Mouse (Mus musculus): Measurements from ENCODE around the gene Anapc11. TPM values are rescaled to one million over a fixed set of nuclear protein-coding genes. Genes with fewer than 3 reads are reported as not detected.

Gene Anapc11
- 7.1 TPM for polyA plus RNA-seq (2014; fragmentation: Illumina TruSeq; extraction: RNeasy Lipid Tissue Mini Kit (QIAGEN cat#74804); ENCODE audit: low read depth, low replicate concordance)

GRCm38 (mm10) chr11:120598283-120598989 is at the start of gene Anapc11, which contains the start of gene Alyref:
Gene Anapc11 (plus strand): TSS chr11:120598421.
Gene Alyref (minus strand): TSS chr11:120598365.

GRCm38 (mm10) chr11:120549168-120549945 is 48.9 kb upstream of the Anapc11 start, which contains the start of gene Mcrip1:
Gene Mcrip1 (minus strand): TSS chr11:120549727.

GRCm38 (mm10) chr11:120550810-120551440 is 47.3 kb upstream of the Anapc11 start, which contains the start of gene Ppp1r27:
Gene Ppp1r27 (minus strand): TSS chr11:120551132.

GRCm38 (mm10) chr11:120572752-120573584 is 25.3 kb upstream of the Anapc11 start, which contains the start of gene P4hb:
Gene P4hb (minus strand): TSS chr11:120573253.

GRCm38 (mm10) chr11:120581490-120582267 is 16.5 kb upstream of the Anapc11 start, which contains the start of gene Arhgdia:
Gene Arhgdia (minus strand): TSS chr11:120581624.

GRCm38 (mm10) chr11:120608241-120609034 is 10.2 kb downstream of the Anapc11 start, which contains the start of gene Npb:
Gene Npb (plus strand): TSS chr11:120608477.

GRCm38 (mm10) chr11:120617519-120618112 is 19.4 kb downstream of the Anapc11 start, which contains the start of gene Pcyt2:
Gene Pcyt2 (minus strand): TSS chr11:120617936.

GRCm38 (mm10) chr11:120625152-120625775 is 27.0 kb downstream of the Anapc11 start, which contains the start of gene Sirt7:
Gene Sirt7 (minus strand): TSS chr11:120625240.

GRCm38 (mm10) chr11:120633520-120634343 is 35.5 kb downstream of the Anapc11 start, which contains the start of gene Mafg:
Gene Mafg (minus strand): TSS chr11:120633600.

GRCm38 (mm10) chr11:120643601-120643987 is 45.4 kb downstream of the Anapc11 start, which contains the start of gene Pycr1:
Gene Pycr1 (minus strand): TSS chr11:120643769.

GRCm38 (mm10) chr11:120648001-120648476 is 49.8 kb downstream of the Anapc11 start, which contains the start of gene Myadml2:
Gene Myadml2 (minus strand): TSS chr11:120648158.

Other genes starting within 250 kb of the Anapc11 start
- 656 TPM for gene Actg1, start 249.9 kb upstream of the Anapc11 start, polyA plus RNA-seq (2014; fragmentation: Illumina TruSeq; extraction: RNeasy Lipid Tissue Mini Kit (QIAGEN cat#74804); ENCODE audit: low read depth, low replicate concordance)
- gene Fscn2, start 236.9 kb upstream of the Anapc11 start, polyA plus RNA-seq (2014; fragmentation: Illumina TruSeq; extraction: RNeasy Lipid Tissue Mini Kit (QIAGEN cat#74804); ENCODE audit: low read depth, low replicate concordance) = not detected
- gene Faap100, start 219.7 kb upstream of the Anapc11 start, polyA plus RNA-seq (2014; fragmentation: Illumina TruSeq; extraction: RNeasy Lipid Tissue Mini Kit (QIAGEN cat#74804); ENCODE audit: low read depth, low replicate concordance) = not detected
- gene Nploc4, start 160.7 kb upstream of the Anapc11 start, polyA plus RNA-seq (2014; fragmentation: Illumina TruSeq; extraction: RNeasy Lipid Tissue Mini Kit (QIAGEN cat#74804); ENCODE audit: low read depth, low replicate concordance) = 13.1 TPM
- gene Tspan10, start 155.8 kb upstream of the Anapc11 start, polyA plus RNA-seq (2014; fragmentation: Illumina TruSeq; extraction: RNeasy Lipid Tissue Mini Kit (QIAGEN cat#74804); ENCODE audit: low read depth, low replicate concordance) = not detected
- gene Pde6g, start 144.9 kb upstream of the Anapc11 start, polyA plus RNA-seq (2014; fragmentation: Illumina TruSeq; extraction: RNeasy Lipid Tissue Mini Kit (QIAGEN cat#74804); ENCODE audit: low read depth, low replicate concordance) = not detected
- not detected for gene Oxld1, start 140.4 kb upstream of the Anapc11 start, polyA plus RNA-seq (2014; fragmentation: Illumina TruSeq; extraction: RNeasy Lipid Tissue Mini Kit (QIAGEN cat#74804); ENCODE audit: low read depth, low replicate concordance)
- 12.8 TPM for gene Ccdc137, start 140.3 kb upstream of the Anapc11 start, polyA plus RNA-seq (2014; fragmentation: Illumina TruSeq; extraction: RNeasy Lipid Tissue Mini Kit (QIAGEN cat#74804); ENCODE audit: low read depth, low replicate concordance)
- gene Arl16, start 130.8 kb upstream of the Anapc11 start, polyA plus RNA-seq (2014; fragmentation: Illumina TruSeq; extraction: RNeasy Lipid Tissue Mini Kit (QIAGEN cat#74804); ENCODE audit: low read depth, low replicate concordance) = 9.9 TPM
- 6.1 TPM for gene Mrpl12, start 113.8 kb upstream of the Anapc11 start, polyA plus RNA-seq (2014; fragmentation: Illumina TruSeq; extraction: RNeasy Lipid Tissue Mini Kit (QIAGEN cat#74804); ENCODE audit: low read depth, low replicate concordance)
- 2.5 TPM for gene Slc25a10, start 106.6 kb upstream of the Anapc11 start, polyA plus RNA-seq (2014; fragmentation: Illumina TruSeq; extraction: RNeasy Lipid Tissue Mini Kit (QIAGEN cat#74804); ENCODE audit: low read depth, low replicate concordance)
- gene Gcgr, start 67.7 kb upstream of the Anapc11 start, polyA plus RNA-seq (2014; fragmentation: Illumina TruSeq; extraction: RNeasy Lipid Tissue Mini Kit (QIAGEN cat#74804); ENCODE audit: low read depth, low replicate concordance) = 2.3 TPM
- 0.89 TPM for gene Mcrip1, start 48.7 kb upstream of the Anapc11 start, polyA plus RNA-seq (2014; fragmentation: Illumina TruSeq; extraction: RNeasy Lipid Tissue Mini Kit (QIAGEN cat#74804); ENCODE audit: low read depth, low replicate concordance)
- gene Ppp1r27, start 47.3 kb upstream of the Anapc11 start, polyA plus RNA-seq (2014; fragmentation: Illumina TruSeq; extraction: RNeasy Lipid Tissue Mini Kit (QIAGEN cat#74804); ENCODE audit: low read depth, low replicate concordance) = not detected
- 238 TPM for gene P4hb, start 25.2 kb upstream of the Anapc11 start, polyA plus RNA-seq (2014; fragmentation: Illumina TruSeq; extraction: RNeasy Lipid Tissue Mini Kit (QIAGEN cat#74804); ENCODE audit: low read depth, low replicate concordance)
- 20.6 TPM for gene Arhgdia, start 16.8 kb upstream of the Anapc11 start, polyA plus RNA-seq (2014; fragmentation: Illumina TruSeq; extraction: RNeasy Lipid Tissue Mini Kit (QIAGEN cat#74804); ENCODE audit: low read depth, low replicate concordance)
- 11.9 TPM for gene Alyref, start 56 bp upstream of the Anapc11 start, polyA plus RNA-seq (2014; fragmentation: Illumina TruSeq; extraction: RNeasy Lipid Tissue Mini Kit (QIAGEN cat#74804); ENCODE audit: low read depth, low replicate concordance)
- not detected for gene Npb, start 10.1 kb downstream of the Anapc11 start, polyA plus RNA-seq (2014; fragmentation: Illumina TruSeq; extraction: RNeasy Lipid Tissue Mini Kit (QIAGEN cat#74804); ENCODE audit: low read depth, low replicate concordance)
- 15.0 TPM for gene Pcyt2, start 19.5 kb downstream of the Anapc11 start, polyA plus RNA-seq (2014; fragmentation: Illumina TruSeq; extraction: RNeasy Lipid Tissue Mini Kit (QIAGEN cat#74804); ENCODE audit: low read depth, low replicate concordance)
- 3.0 TPM for gene Sirt7, start 26.8 kb downstream of the Anapc11 start, polyA plus RNA-seq (2014; fragmentation: Illumina TruSeq; extraction: RNeasy Lipid Tissue Mini Kit (QIAGEN cat#74804); ENCODE audit: low read depth, low replicate concordance)
- gene Mafg, start 35.2 kb downstream of the Anapc11 start, polyA plus RNA-seq (2014; fragmentation: Illumina TruSeq; extraction: RNeasy Lipid Tissue Mini Kit (QIAGEN cat#74804); ENCODE audit: low read depth, low replicate concordance) = 11.3 TPM
- 0.32 TPM for gene Pycr1, start 45.3 kb downstream of the Anapc11 start, polyA plus RNA-seq (2014; fragmentation: Illumina TruSeq; extraction: RNeasy Lipid Tissue Mini Kit (QIAGEN cat#74804); ENCODE audit: low read depth, low replicate concordance)
- gene Myadml2, start 49.7 kb downstream of the Anapc11 start, polyA plus RNA-seq (2014; fragmentation: Illumina TruSeq; extraction: RNeasy Lipid Tissue Mini Kit (QIAGEN cat#74804); ENCODE audit: low read depth, low replicate concordance) = not detected
- not detected for gene Notum, start 62.8 kb downstream of the Anapc11 start, polyA plus RNA-seq (2014; fragmentation: Illumina TruSeq; extraction: RNeasy Lipid Tissue Mini Kit (QIAGEN cat#74804); ENCODE audit: low read depth, low replicate concordance)
- gene Aspscr1, start 74.6 kb downstream of the Anapc11 start, polyA plus RNA-seq (2014; fragmentation: Illumina TruSeq; extraction: RNeasy Lipid Tissue Mini Kit (QIAGEN cat#74804); ENCODE audit: low read depth, low replicate concordance) = 1.6 TPM
- 0.97 TPM for gene Cenpx, start 115.3 kb downstream of the Anapc11 start, polyA plus RNA-seq (2014; fragmentation: Illumina TruSeq; extraction: RNeasy Lipid Tissue Mini Kit (QIAGEN cat#74804); ENCODE audit: low read depth, low replicate concordance)
- 0.24 TPM for gene Lrrc45, start 115.5 kb downstream of the Anapc11 start, polyA plus RNA-seq (2014; fragmentation: Illumina TruSeq; extraction: RNeasy Lipid Tissue Mini Kit (QIAGEN cat#74804); ENCODE audit: low read depth, low replicate concordance)
- gene Rac3, start 123.0 kb downstream of the Anapc11 start, polyA plus RNA-seq (2014; fragmentation: Illumina TruSeq; extraction: RNeasy Lipid Tissue Mini Kit (QIAGEN cat#74804); ENCODE audit: low read depth, low replicate concordance) = not detected
- 1.3 TPM for gene Dcxr, start 128.9 kb downstream of the Anapc11 start, polyA plus RNA-seq (2014; fragmentation: Illumina TruSeq; extraction: RNeasy Lipid Tissue Mini Kit (QIAGEN cat#74804); ENCODE audit: low read depth, low replicate concordance)
- gene Cbr2, start 133.7 kb downstream of the Anapc11 start, polyA plus RNA-seq (2014; fragmentation: Illumina TruSeq; extraction: RNeasy Lipid Tissue Mini Kit (QIAGEN cat#74804); ENCODE audit: low read depth, low replicate concordance) = not detected
- gene Hmga1b, start 164.4 kb downstream of the Anapc11 start, polyA plus RNA-seq (2014; fragmentation: Illumina TruSeq; extraction: RNeasy Lipid Tissue Mini Kit (QIAGEN cat#74804); ENCODE audit: low read depth, low replicate concordance) = not detected
- gene Rfng, start 185.8 kb downstream of the Anapc11 start, polyA plus RNA-seq (2014; fragmentation: Illumina TruSeq; extraction: RNeasy Lipid Tissue Mini Kit (QIAGEN cat#74804); ENCODE audit: low read depth, low replicate concordance) = not detected
- 17.3 TPM for gene Gps1, start 185.9 kb downstream of the Anapc11 start, polyA plus RNA-seq (2014; fragmentation: Illumina TruSeq; extraction: RNeasy Lipid Tissue Mini Kit (QIAGEN cat#74804); ENCODE audit: low read depth, low replicate concordance)
- 7.1 TPM for gene Dus1l, start 198.0 kb downstream of the Anapc11 start, polyA plus RNA-seq (2014; fragmentation: Illumina TruSeq; extraction: RNeasy Lipid Tissue Mini Kit (QIAGEN cat#74804); ENCODE audit: low read depth, low replicate concordance)
- 0.44 TPM for gene Fasn, start 226.1 kb downstream of the Anapc11 start, polyA plus RNA-seq (2014; fragmentation: Illumina TruSeq; extraction: RNeasy Lipid Tissue Mini Kit (QIAGEN cat#74804); ENCODE audit: low read depth, low replicate concordance)